Mouse (Mus musculus): ENCODE measurements around the gene Ube2j1.

Gene Ube2j1

GRCm38 (mm10) chr4:33012484-33012883 lies 18.7 kb upstream of the Ube2j1 start:
- DNase-seq (ENCODE audit: low spot score) = no peak

- peak; percentile 87 for DNase-seq (ENCODE audit: low spot score)
These were observed 12.7 kb upstream of the Ube2j1 start for GRCm38 (mm10) chr4:33018361-33018999.

GRCm38 (mm10) chr4:33024420-33024819 lies 6.8 kb upstream of the Ube2j1 start:
- DNase-seq (ENCODE audit: low spot score) = no peak

- DNase-seq (ENCODE audit: low spot score) = no peak
These were observed 2.1 kb upstream of the Ube2j1 start for GRCm38 (mm10) chr4:33029104-33029503.

GRCm38 (mm10) chr4:33030264-33031194 lies 687 bp upstream of the Ube2j1 start:
- no peak for DNase-seq (ENCODE audit: low spot score)

- DNase-seq (ENCODE audit: low spot score) = no peak
These were observed 829 bp downstream of the Ube2j1 start for GRCm38 (mm10) chr4:33032045-33032444.

- DNase-seq (ENCODE audit: low spot score) = no peak
These were observed 2.3 kb downstream of the Ube2j1 start for GRCm38 (mm10) chr4:33033515-33033914.

GRCm38 (mm10) chr4:33039826-33040225 lies 8.6 kb downstream of the Ube2j1 start:
- DNase-seq (ENCODE audit: low spot score) = no peak

- no peak for DNase-seq (ENCODE audit: low spot score)
These were observed 18.4 kb downstream of the Ube2j1 start for GRCm38 (mm10) chr4:33049601-33050000.

GRCm38 (mm10) chr4:33052055-33052454 lies 20.8 kb downstream of the Ube2j1 start:
- no peak for DNase-seq (ENCODE audit: low spot score)

GRCm38 (mm10) chr4:33052650-33053049 lies 21.4 kb downstream of the Ube2j1 start:
- DNase-seq (ENCODE audit: low spot score) = no peak

GRCm38 (mm10) chr4:33054426-33054825 lies 23.2 kb downstream of the Ube2j1 start:
- DNase-seq (ENCODE audit: low spot score) = no peak

- no peak for DNase-seq (ENCODE audit: low spot score)
These were observed 25.1 kb downstream of the Ube2j1 start for GRCm38 (mm10) chr4:33056317-33056716.

- DNase-seq (ENCODE audit: low spot score) = peak; percentile 17
These were observed 26.9 kb downstream of the Ube2j1 start for GRCm38 (mm10) chr4:33057890-33058687.

GRCm38 (mm10) chr4:33061158-33061557 lies 29.9 kb downstream of the Ube2j1 start:
- DNase-seq (ENCODE audit: low spot score) = no peak

GRCm38 (mm10) chr4:33062981-33063380 lies 31.8 kb downstream of the Ube2j1 start, which contains the start of gene Gabrr2:
TSS of gene Gabrr2 (plus strand) at chr4:33062999.
- DNase-seq (ENCODE audit: low spot score) = no peak

GRCm38 (mm10) chr4:33064986-33065385 lies 33.8 kb downstream of the Ube2j1 start:
- DNase-seq (ENCODE audit: low spot score) = no peak

- no peak for DNase-seq (ENCODE audit: low spot score)
These were observed 35.2 kb downstream of the Ube2j1 start for GRCm38 (mm10) chr4:33066223-33066960.

- no peak for DNase-seq (ENCODE audit: low spot score)
These were observed 36.1 kb downstream of the Ube2j1 start for GRCm38 (mm10) chr4:33067331-33067730.

- no peak for DNase-seq (ENCODE audit: low spot score)
These were observed 36.6 kb downstream of the Ube2j1 start for GRCm38 (mm10) chr4:33067826-33068225.

GRCm38 (mm10) chr4:33068894-33069293 lies 37.7 kb downstream of the Ube2j1 start:
- no peak for DNase-seq (ENCODE audit: low spot score)

- DNase-seq (ENCODE audit: low spot score) = no peak
These were observed 39.1 kb downstream of the Ube2j1 start for GRCm38 (mm10) chr4:33070326-33070725.
